Mouse (Mus musculus) stomach, postnatal 0 days (tissue): ENCODE measurements around the gene Ccdc96. TPM values are rescaled to one million over a fixed set of nuclear protein-coding genes. Genes with fewer than 3 reads are reported as not detected.

ENCODE experiments used
- ATAC-seq: fragments of 200-750 bp; cut with Nextera tagmentation; 2 replicates; pipeline ENCODE4 v1.8.0; 2017; ENCODE audit not compliant: low FRiP score, low TSS enrichment
- DNase-seq: peaks from one replicate; pipeline ENCODE4 v3.0.0-alpha.2; 2016; ENCODE audit warnings: low spot score
- H3K27ac ChIP-seq: fragments of 300-500 bp; sonication (generic); replicated peaks from 2 replicates; pipeline ENCODE4 v1.5.1; 2014; ENCODE audit warnings: mild to moderate bottlenecking, control low read depth
- H3K27me3 ChIP-seq: fragments of 300-500 bp; sonication (generic); 2 replicates; pipeline ENCODE4 v1.6.1; 2014; ENCODE audit warnings: low read length; ENCODE audit not compliant: control insufficient read depth, insufficient read depth
- H3K36me3 ChIP-seq: fragments of 300-500 bp; sonication (generic); 2 replicates; pipeline ENCODE4 v1.6.1; 2014; ENCODE audit warnings: low read length, mixed read lengths; ENCODE audit not compliant: control insufficient read depth, insufficient read depth
- H3K4me1 ChIP-seq: fragments of 300-500 bp; sonication (generic); replicated peaks from 2 replicates; pipeline ENCODE4 v1.6.1; 2014; ENCODE audit warnings: antibody characterized with exemption; ENCODE audit not compliant: control insufficient read depth, insufficient read depth
- H3K4me2 ChIP-seq: fragments of 300-500 bp; sonication (generic); replicated peaks from 2 replicates; pipeline ENCODE4 v1.6.1; 2014; ENCODE audit warnings: low read depth, mild to moderate bottlenecking, control low read depth, moderate library complexity
- H3K4me3 ChIP-seq: fragments of 300-500 bp; sonication (generic); 2 replicates; pipeline ENCODE4 v1.5.1; 2014; ENCODE audit warnings: low read depth, low read length, control low read depth
- H3K9ac ChIP-seq: fragments of 300-500 bp; sonication (generic); 2 replicates; pipeline ENCODE4 v1.6.1; 2014; ENCODE audit warnings: mild to moderate bottlenecking, low read length, control low read depth, mixed read lengths
- H3K9me3 ChIP-seq: fragments of 300-500 bp; sonication (generic); 2 replicates; pipeline ENCODE4 v1.6.1; 2016; ENCODE audit warnings: low read length; ENCODE audit not compliant: control insufficient read depth
- CTCF ChIP-seq: IDR thresholded peaks from 2 replicates; pipeline ENCODE4 v1.5.1; 2016; ENCODE audit warnings: antibody characterized with exemption, low read depth, mild to moderate bottlenecking, moderate library complexity
- EP300 ChIP-seq: optimal IDR thresholded peaks from 2 replicates; pipeline ENCODE3; 2016; ENCODE audit warnings: antibody characterized with exemption
- WGBS: fragments of 180-500 bp; shearing (Covaris S2); extraction: QIAGEN DNeasy Blood & Tissue Kit; methylation state at CpG from one replicate; pipeline ENCODE4 v1.1.7; 2014; 5-methylcytosine and 5-hydroxymethylcytosine counted together
- polyA plus RNA-seq: library from polyadenylated mRNA; unstranded; fragments of >200 nt; fragmentation: Nextera tagmentation; extraction: Ambion mirVana; gene quantifications from 2 replicates; pipeline ENCODE4 v1.2.1, GENCODE M21; 2015

Gene Ccdc96
- polyA plus RNA-seq, 1 experiment from 2014 or later, result 0.21 TPM

DNA sequence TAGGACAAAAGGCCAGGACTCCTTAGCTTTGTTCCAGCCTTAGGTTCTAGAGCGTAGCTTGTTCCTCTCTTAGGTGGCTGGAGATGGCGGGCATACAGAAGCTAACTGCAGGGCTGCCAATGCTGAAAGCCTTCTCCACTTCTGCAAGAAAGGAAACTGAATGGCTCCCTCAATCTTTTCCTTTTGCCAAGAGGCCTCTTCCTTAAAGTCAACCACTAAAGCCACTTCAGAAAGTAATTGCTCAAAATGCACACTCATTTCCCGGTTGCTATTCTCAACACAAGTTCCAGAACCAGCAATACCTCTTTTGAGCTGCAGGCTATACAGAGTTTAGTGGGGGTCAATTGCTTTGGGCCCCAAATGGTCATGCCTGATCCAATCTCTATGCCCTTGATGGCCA lies 6.9 kb upstream of the Ccdc96 start:
- TF ChIP-seq EP300, result no peak
- no peak for TF ChIP-seq CTCF
- H3K27me3 ChIP-seq, result no peaks in the 10 kb centered on the region
- ATAC-seq (no peak), DNase-seq (no peak)
- peaks cover under 1% of the 10 kb centered on the region for H3K4me1 ChIP-seq
- no peak overlapping the region for H3K4me3 ChIP-seq
- 92% methylated on average over 3 of the region's 3 CpGs for WGBS
- H3K36me3 ChIP-seq, result peaks cover 11% of the 10 kb centered on the region; the same call in 1 of the 2 replicates
- H3K9ac ChIP-seq, result no peak overlapping the region
- no peaks in the 10 kb centered on the region for H3K9me3 ChIP-seq
- H3K27ac ChIP-seq, result no peak overlapping the region
- H3K4me2 ChIP-seq, result no peak overlapping the region

GRCm38 (mm10) chr5:36478540-36479420 lies 5.6 kb upstream of the Ccdc96 start:
- 79% methylated on average over 6 of the region's 6 CpGs for whole genome bisulfite sequencing
- ATAC-seq (no peak), DNase-seq (no peak)
- peaks cover 5% of the 10 kb centered on the region; the same call in 1 of the 2 replicates for H3K36me3 ChIP-seq
- H3K27ac ChIP-seq, result no peak overlapping the region
- peaks cover 7% of the 10 kb centered on the region for H3K4me1 ChIP-seq
- no peak overlapping the region for H3K4me3 ChIP-seq
- H3K27me3 ChIP-seq, result no peaks in the 10 kb centered on the region
- H3K4me2 ChIP-seq, result no peak overlapping the region
- TF ChIP-seq EP300 (no peak), CTCF (no peak)
- H3K9me3 ChIP-seq, result no peaks in the 10 kb centered on the region
- H3K9ac ChIP-seq, result no peak overlapping the region

- H3K27me3 ChIP-seq, result no peaks in the 10 kb centered on the region
- H3K9me3 ChIP-seq, result no peaks in the 10 kb centered on the region
- H3K27ac ChIP-seq, result no peak overlapping the region
- ATAC-seq, result no peak
- no peak overlapping the region for H3K4me2 ChIP-seq
- H3K4me1 ChIP-seq, result peaks cover 8% of the 10 kb centered on the region
- peaks cover 5% of the 10 kb centered on the region; the same call in 1 of the 2 replicates for H3K36me3 ChIP-seq
- no peak for DNase-seq
- WGBS, result 53% methylated on average over 2 of the region's 2 CpGs
- no peak overlapping the region for H3K4me3 ChIP-seq
- TF ChIP-seq CTCF, result no peak
- TF ChIP-seq EP300, result no peak
- H3K9ac ChIP-seq, result no peak overlapping the region
Observed at GRCm38 (mm10) chr5:36479735-36480134, 4.7 kb upstream of the Ccdc96 start.

DNA sequence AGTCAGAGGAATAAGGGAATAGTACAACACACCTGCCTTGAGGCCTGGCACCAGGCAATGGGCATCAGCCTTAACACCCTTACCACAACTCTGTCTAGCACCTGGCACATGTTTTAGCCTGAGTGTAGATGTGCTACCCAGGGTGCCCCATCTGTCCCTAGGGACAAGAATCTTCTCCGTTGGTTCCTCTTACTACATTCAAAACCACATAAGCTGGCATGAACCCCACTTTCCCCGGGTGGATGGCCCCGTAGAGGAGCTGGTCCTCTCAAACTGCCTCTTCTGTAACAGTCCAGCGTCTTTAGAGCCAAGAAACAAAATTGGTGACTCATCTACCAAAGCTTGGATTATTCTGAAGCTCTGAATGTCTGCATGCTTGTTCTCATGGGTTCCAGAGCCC lies 4.0 kb upstream of the Ccdc96 start:
- 73% methylated on average over 4 of the region's 4 CpGs for WGBS
- peaks cover 12% of the 10 kb centered on the region for H3K4me1 ChIP-seq
- H3K4me3 ChIP-seq, result no peak overlapping the region
- H3K9me3 ChIP-seq, result no peaks in the 10 kb centered on the region
- peaks cover 4% of the 10 kb centered on the region; the same call in 1 of the 2 replicates for H3K36me3 ChIP-seq
- TF ChIP-seq EP300 (no peak), CTCF (no peak)
- H3K4me2 ChIP-seq, result no peak overlapping the region
- ATAC-seq (no peak), DNase-seq (no peak)
- H3K27me3 ChIP-seq, result no peaks in the 10 kb centered on the region
- no peak overlapping the region for H3K27ac ChIP-seq
- H3K9ac ChIP-seq, result no peak overlapping the region

DNA sequence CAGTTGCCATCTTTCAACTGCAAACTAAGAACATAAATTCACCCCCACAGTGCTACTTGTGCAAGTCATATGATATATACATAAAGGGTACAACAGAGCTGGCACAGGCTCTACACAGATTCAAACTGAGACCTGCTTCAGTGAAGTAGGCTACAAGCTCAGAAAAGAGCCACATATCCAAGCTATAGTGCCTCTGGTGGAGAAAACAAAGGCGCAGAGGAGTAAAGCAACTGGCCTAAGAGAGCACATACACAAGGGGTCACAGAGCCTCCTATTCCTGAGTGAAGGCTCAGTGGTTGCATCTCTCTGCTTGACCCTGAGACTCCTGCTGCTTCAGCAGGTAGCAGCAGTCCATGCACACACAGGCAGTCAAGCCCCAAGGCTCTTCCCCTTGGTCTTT lies 3.3 kb upstream of the Ccdc96 start:
- DNase-seq (no peak), ATAC-seq (no peak)
- H3K9me3 ChIP-seq, result no peaks in the 10 kb centered on the region
- TF ChIP-seq EP300 (no peak), CTCF (peak; percentile 56)
- no peak overlapping the region for H3K4me2 ChIP-seq
- peaks cover 3% of the 10 kb centered on the region; the same call in 1 of the 2 replicates for H3K36me3 ChIP-seq
- no peak overlapping the region for H3K4me3 ChIP-seq
- WGBS, result 52% methylated on average over 1 of the region's 1 CpGs
- no peak overlapping the region for H3K9ac ChIP-seq
- peaks cover 12% of the 10 kb centered on the region for H3K4me1 ChIP-seq
- no peaks in the 10 kb centered on the region for H3K27me3 ChIP-seq
- H3K27ac ChIP-seq, result no peak overlapping the region
